Mouse (Mus musculus): ENCODE results near the gene Olfr1391.
"Not testable (repeated sequence)": the region's sequence is repeated elsewhere in the genome, so short reads cannot be mapped to it uniquely, and the experiment has no call there.

The Olfr1391 gene

GRCm38 (mm10) chr11:49322442-49322841, at the start of gene Olfr1391:
Olfr1391 (plus strand) TSS chr11:49322742.
- DNase-seq (ENCODE audit: low spot score) = no peak

GRCm38 (mm10) chr11:49273834-49274519, 48.6 kb upstream of the Olfr1391 start:
- no peak for DNase-seq (ENCODE audit: low spot score)

- no peak for DNase-seq (ENCODE audit: low spot score)
Observed at GRCm38 (mm10) chr11:49278222-49278621, 44.3 kb upstream of the Olfr1391 start, which contains the start of gene Olfr1393. Olfr1393 (plus strand) TSS chr11:49278304.

- not testable (repeated sequence) for DNase-seq (ENCODE audit: low spot score)
Observed at GRCm38 (mm10) chr11:49284982-49285381, 37.6 kb upstream of the Olfr1391 start, which contains the start of gene Olfr1392. Olfr1392 (plus strand) TSS chr11:49285282.

- DNase-seq (ENCODE audit: low spot score) = no peak
Observed at GRCm38 (mm10) chr11:49287251-49287650, 35.3 kb upstream of the Olfr1391 start.

GRCm38 (mm10) chr11:49292777-49293176, 29.8 kb upstream of the Olfr1391 start:
- DNase-seq (ENCODE audit: low spot score) = no peak

GRCm38 (mm10) chr11:49304441-49304840, 18.1 kb upstream of the Olfr1391 start, which contains the start of gene Olfr10:
Olfr10 (plus strand) TSS chr11:49304741.
- no peak for DNase-seq (ENCODE audit: low spot score)

- DNase-seq (ENCODE audit: low spot score) = not testable (repeated sequence)
Observed at GRCm38 (mm10) chr11:49308547-49308946, 14.0 kb upstream of the Olfr1391 start.

- no peak for DNase-seq (ENCODE audit: low spot score)
Observed at GRCm38 (mm10) chr11:49326726-49327125, 4.2 kb downstream of the Olfr1391 start.

GRCm38 (mm10) chr11:49329686-49330085, 7.1 kb downstream of the Olfr1391 start:
- DNase-seq (ENCODE audit: low spot score) = no peak

- no peak for DNase-seq (ENCODE audit: low spot score)
Observed at GRCm38 (mm10) chr11:49334888-49335287, 12.3 kb downstream of the Olfr1391 start, which contains the start of gene Olfr1390. Olfr1390 (plus strand) TSS chr11:49335188.

- no peak for DNase-seq (ENCODE audit: low spot score)
Observed at GRCm38 (mm10) chr11:49337150-49337832, 14.7 kb downstream of the Olfr1391 start.

Measured in embryo, embryonic 10 days (tissue).